Mouse (Mus musculus): Measurements from ENCODE around the gene Ptms. TPM values are rescaled to one million over a fixed set of nuclear protein-coding genes. Genes with fewer than 3 reads are reported as not detected.
A peak's percentile ranks its signal among the peaks of the same experiment; 100 is the strongest.

Ptms gene
- polyA plus RNA-seq, 1 experiment from 2014 or later, result 47.6 TPM

DNA sequence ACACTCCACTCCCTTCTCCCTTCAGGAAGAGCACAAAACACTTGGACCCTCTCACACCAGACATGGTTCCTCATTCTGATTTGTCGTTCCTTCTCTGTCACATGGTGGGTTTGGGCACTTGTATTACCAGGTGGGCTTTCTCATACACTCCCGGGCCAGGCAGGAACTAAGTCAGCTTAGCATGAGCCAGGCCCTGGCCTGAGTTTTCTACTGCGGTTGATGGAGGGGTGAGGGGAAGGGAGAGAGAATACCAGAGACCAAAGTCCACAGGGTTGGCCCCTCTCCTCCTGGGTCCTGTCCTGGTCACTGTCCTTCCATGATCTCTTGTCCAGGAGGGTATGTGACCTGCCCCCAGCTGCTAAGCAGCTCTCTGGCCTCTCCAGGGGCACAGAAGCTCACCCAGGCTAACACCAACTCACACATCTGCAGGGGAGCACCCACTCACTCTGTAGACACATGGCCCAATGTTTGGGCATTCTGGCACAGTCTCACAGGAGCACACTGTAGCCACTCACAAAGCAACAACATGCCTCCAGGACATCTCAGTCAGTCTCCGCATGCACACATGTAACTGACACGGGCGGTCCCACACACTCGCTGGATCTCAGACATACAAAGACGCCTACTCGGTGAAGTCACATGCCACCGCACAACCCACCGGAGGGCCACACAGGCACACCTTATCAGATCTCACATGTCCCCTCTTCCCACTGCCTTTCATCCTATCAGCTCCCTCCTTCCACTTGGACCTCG lies 3.8 kb downstream of the Ptms start:
- Histone ChIP-seq H3K9ac (peak overlapping the region; percentile 81), H3K36me3 (peaks cover 12% of the 10 kb centered on the region), H3K4me2 (peak overlapping the region; percentile 93), H3K4me1 (replicated peaks) (peaks cover 72% of the 10 kb centered on the region), H3K4me3 (replicated peaks) (peak overlapping the region; percentile 72), H3K9me3 (replicated peaks) (no peaks in the 10 kb centered on the region), H3K27me3 (peaks cover 96% of the 10 kb centered on the region), H3K27ac (peak overlapping the region; percentile 29)
- no peak for ATAC-seq (ENCODE audit: low read depth)
- WGBS (ENCODE audit: insufficient replicate concordance), result 17% methylated on average over 12 of the region's 12 CpGs
- DNase-seq, result no peak

DNA sequence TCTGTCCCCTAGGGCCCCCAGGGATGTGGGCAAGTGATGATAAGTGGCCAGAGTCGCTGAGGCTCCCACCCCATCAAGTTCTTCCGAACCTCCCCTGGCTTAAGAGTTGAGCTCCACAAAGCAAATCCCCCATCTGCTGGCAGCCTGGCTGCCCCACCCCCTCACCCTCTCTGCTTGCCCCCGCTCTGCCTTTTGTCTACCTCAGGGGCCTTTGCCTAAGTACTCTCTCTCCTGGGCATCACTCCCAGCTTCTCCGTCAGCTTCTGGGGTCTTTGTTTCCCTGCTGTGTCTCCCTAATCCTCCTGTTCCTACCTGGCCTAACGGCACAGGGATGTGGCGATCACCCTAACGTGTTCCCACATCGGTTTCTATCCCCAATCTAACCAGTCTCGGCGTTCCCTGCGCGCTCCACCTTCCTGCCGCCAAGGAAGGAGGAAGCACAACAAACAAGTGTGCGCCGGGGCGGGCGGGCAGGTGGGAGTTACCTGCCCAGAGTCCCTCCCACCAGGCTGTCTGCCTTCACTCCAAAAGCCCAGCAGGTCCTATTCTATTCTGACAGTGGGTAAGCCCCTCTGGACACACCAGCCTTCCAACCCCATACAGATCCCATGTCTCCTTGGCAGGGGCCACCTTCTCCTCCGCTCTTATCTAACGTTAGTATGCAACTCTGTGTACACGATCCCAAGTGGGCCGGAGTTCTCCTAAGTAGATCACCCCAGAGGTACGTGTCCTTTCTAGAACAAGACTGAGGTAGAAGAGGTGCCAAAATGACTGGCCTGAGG lies 4.6 kb downstream of the Ptms start:
- Histone ChIP-seq H3K9ac (0 out of 2 replicates have a peak overlapping the region, but pooled peaks have one; percentile 81), H3K27ac (no peak overlapping the region), H3K36me3 (peaks cover 12% of the 10 kb centered on the region), H3K27me3 (peaks cover 96% of the 10 kb centered on the region), H3K4me3 (replicated peaks) (peak overlapping the region; percentile 72), H3K4me2 (peak overlapping the region; percentile 93), H3K4me1 (replicated peaks) (peaks cover 64% of the 10 kb centered on the region), H3K9me3 (replicated peaks) (no peaks in the 10 kb centered on the region)
- WGBS (ENCODE audit: insufficient replicate concordance), result 35% methylated on average over 21 of the region's 22 CpGs
- ATAC-seq (ENCODE audit: low read depth), result no peak
- DNase-seq, result no peak

DNA sequence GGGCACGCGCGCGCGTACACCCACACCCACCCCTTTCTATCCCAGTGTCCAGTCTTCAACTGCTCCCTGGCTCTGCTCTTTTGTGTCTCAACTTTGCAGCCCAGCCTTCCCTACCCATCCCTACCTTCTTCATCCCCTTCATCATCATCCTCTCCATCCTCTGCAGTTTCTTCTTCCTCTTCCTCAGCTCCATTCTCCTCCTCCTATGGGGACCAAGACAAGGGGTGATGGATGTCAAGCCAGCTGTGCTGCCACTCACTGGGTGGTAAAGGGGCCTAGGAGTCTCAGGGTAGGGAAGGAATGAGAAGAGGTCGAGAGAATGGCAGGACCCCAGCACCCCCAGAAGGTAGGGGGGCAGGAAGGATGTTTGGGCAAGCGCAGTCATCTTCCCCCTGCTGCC lies 5.4 kb downstream of the Ptms start:
- H3K36me3 ChIP-seq, result peaks cover 12% of the 10 kb centered on the region
- H3K4me2 ChIP-seq, result no peak overlapping the region
- H3K4me1 ChIP-seq (replicated peaks), result peaks cover 62% of the 10 kb centered on the region
- H3K27ac ChIP-seq, result no peak overlapping the region
- H3K4me3 ChIP-seq (replicated peaks), result no peak overlapping the region
- 69% methylated on average over 7 of the region's 7 CpGs for WGBS (ENCODE audit: insufficient replicate concordance)
- H3K27me3 ChIP-seq, result peaks cover 96% of the 10 kb centered on the region
- no peak overlapping the region for H3K9ac ChIP-seq
- ATAC-seq (ENCODE audit: low read depth) (no peak), DNase-seq (no peak)
- H3K9me3 ChIP-seq (replicated peaks), result no peaks in the 10 kb centered on the region

DNA sequence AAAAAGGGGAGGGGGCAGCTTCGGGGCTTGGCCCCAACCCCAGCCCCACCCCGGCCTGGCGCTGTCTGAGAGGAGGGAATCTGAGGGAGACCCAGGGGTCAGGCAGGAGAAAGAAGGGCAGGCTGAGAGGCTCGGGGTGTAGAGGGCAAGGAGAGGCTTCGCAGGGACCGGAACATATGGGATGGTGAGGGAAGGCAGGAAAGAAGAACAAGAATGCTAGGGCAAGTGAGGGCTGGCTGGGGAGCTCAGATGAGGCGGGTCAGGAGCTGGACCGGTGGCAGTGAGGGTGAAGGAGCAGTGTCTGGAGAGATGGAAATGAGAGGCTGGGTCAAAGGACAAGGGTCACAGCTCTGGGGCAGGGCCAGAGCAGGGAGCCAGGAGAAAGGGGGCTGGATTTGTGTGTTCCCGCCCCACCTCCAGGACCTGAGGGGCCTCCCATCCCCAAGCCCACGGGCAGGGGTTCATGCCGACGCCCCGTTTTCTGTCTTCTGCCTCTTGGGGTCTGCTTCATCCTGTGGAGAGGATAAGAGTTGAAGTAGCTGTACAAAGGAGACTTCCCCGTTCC lies 6.1 kb downstream of the Ptms start:
- H3K27me3 ChIP-seq, result peaks cover 96% of the 10 kb centered on the region
- WGBS (ENCODE audit: insufficient replicate concordance), result 69% methylated on average over 14 of the region's 14 CpGs
- no peak overlapping the region for H3K4me2 ChIP-seq
- H3K4me1 ChIP-seq (replicated peaks), result peaks cover 56% of the 10 kb centered on the region
- no peak overlapping the region for H3K4me3 ChIP-seq (replicated peaks)
- ATAC-seq (ENCODE audit: low read depth) (no peak), DNase-seq (no peak)
- H3K9ac ChIP-seq, result no peak overlapping the region; the same call in 1 of the 2 replicates
- H3K9me3 ChIP-seq (replicated peaks), result no peaks in the 10 kb centered on the region
- peaks cover 12% of the 10 kb centered on the region for H3K36me3 ChIP-seq
- H3K27ac ChIP-seq, result no peak overlapping the region

DNA sequence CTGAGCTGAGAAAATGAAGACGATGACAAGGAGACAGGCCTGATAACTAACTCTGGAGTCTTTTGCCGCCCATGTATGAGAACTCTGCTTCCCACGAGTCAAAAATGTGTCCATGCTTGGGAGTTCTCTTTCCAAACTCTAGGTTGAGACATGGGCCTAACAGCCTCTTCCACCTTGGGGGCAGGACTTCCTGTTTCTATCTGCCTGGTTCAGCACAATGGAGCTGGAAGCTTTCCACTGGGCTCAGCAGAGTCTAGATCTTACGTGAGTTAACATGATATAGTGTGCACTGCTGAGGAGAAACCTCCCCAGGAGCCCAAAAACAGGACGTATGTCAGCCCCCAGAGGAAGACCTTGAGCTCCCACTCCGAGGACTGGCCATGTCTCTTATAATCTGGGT lies 6.7 kb downstream of the Ptms start:
- H3K36me3 ChIP-seq, result peaks cover 12% of the 10 kb centered on the region
- ATAC-seq (ENCODE audit: low read depth) (no peak), DNase-seq (no peak)
- peaks cover 94% of the 10 kb centered on the region for H3K27me3 ChIP-seq
- H3K9me3 ChIP-seq (replicated peaks), result no peaks in the 10 kb centered on the region
- H3K4me3 ChIP-seq (replicated peaks), result no peak overlapping the region
- no peak overlapping the region for H3K9ac ChIP-seq
- WGBS (ENCODE audit: insufficient replicate concordance), result 29% methylated on average over 6 of the region's 6 CpGs
- peaks cover 51% of the 10 kb centered on the region for H3K4me1 ChIP-seq (replicated peaks)
- H3K27ac ChIP-seq, result no peak overlapping the region
- no peak overlapping the region for H3K4me2 ChIP-seq

DNA sequence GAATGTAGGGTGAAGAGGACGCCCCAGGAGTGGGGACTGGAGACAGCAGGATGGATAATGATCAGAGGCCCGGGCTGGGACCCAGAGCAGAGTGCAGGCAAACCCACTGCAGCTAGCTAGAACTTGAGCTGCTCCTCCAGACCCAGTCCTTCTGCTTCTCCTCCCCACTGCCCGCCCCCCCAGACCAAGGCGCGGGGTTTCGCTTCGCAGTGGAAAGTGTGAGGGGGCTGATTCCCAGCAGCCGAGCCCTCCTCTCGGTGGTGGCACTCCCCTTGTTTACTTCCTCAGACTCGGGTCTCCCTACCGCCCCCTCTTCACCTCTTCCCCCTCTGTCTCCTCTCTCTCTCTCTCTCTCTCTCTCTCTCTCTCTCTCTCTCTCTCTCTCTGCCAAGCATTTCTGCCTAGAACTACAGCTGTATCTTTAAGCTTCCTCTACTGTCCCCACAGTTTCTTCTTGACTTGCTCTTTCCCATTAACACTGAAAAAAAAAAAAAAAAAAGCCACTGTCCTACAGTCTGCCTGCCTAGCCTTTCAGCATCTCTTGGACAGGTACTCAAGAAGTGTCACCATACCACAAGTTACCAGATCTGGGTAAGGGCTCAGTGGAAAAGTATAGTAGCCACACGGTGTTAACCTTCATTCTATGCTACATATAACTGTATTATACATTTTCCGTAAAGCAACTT lies 8.2 kb downstream of the Ptms start, which contains the start of gene Lag3:
TSS of gene Lag3 (minus strand) at position 173 of the 686 bp plus-strand sequence.
- H3K9me3 ChIP-seq (replicated peaks), result no peaks in the 10 kb centered on the region
- H3K4me3 ChIP-seq (replicated peaks), result no peak within 1 kb of the TSS
- DNase-seq (no peak), ATAC-seq (ENCODE audit: low read depth) (no peak)
- no peak within 1 kb of the TSS for H3K9ac ChIP-seq
- peaks cover 91% of the 10 kb centered on the region for H3K27me3 ChIP-seq
- no peak within 1 kb of the TSS for H3K4me2 ChIP-seq
- 21% methylated on average over 13 of the region's 13 CpGs for WGBS (ENCODE audit: insufficient replicate concordance)
- H3K36me3 ChIP-seq, result peaks cover 12% of the 10 kb centered on the region
- peaks cover 37% of the 10 kb centered on the region for H3K4me1 ChIP-seq (replicated peaks)
- no peak within 1 kb of the TSS for H3K27ac ChIP-seq

DNA sequence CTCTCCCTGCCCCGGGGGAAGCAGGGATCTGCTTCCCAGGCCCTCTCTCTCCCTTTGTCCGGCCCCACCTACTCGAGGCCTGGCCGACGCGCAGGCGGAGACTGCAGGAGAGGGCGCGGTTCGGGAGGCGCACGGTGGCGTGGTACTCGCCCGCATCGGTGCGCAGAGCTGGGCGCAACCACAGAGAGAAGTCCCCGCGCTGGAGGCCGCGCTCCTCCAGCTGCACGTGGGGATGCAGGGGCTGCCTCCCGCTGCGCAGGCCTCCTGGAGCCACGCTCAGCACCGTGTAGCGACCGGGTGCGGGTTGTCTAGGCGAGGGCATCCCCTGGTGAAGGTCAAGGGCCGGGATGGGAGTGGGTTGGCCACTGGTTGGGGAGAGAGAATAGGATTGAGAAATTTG lies 9.9 kb downstream of the Ptms start:
- H3K4me2 ChIP-seq, result peak overlapping the region; percentile 35; the same call in 1 of the 2 replicates
- no peak for DNase-seq

DNA sequence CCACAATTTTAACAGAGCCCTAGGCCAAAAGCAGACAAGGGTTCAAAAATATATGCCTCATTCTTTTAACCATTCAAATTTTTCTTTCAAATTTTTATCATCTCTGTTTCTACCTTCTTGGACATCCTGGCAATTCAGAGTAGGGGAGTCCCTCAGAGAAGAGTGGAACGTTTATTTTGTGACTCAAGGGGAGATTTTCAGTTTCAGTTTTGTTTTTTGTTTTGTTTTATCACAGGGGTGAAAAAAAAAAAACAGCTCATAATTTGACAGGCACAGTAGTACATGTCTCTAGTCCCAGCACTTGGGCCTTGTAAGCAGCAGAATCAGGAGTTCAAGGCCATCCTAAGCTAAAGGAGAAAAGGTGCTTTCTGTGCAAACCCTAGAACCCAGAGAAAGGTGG lies 12.1 kb downstream of the Ptms start:
- Histone ChIP-seq H3K4me1 (replicated peaks) (peaks cover 17% of the 10 kb centered on the region), H3K9me3 (replicated peaks) (no peaks in the 10 kb centered on the region), H3K27ac (no peak overlapping the region), H3K36me3 (no peaks in the 10 kb centered on the region), H3K27me3 (peaks cover 56% of the 10 kb centered on the region), H3K4me2 (no peak overlapping the region), H3K9ac (no peak overlapping the region), H3K4me3 (replicated peaks) (no peak overlapping the region)
- 42% methylated on average over 1 of the region's 1 CpGs for WGBS (ENCODE audit: insufficient replicate concordance)
- DNase-seq, result no peak
- no peak for ATAC-seq (ENCODE audit: low read depth)

More for the DNA sequence above, 9.9 kb downstream of the Ptms start:
- Histone ChIP-seq H3K4me3 (replicated peaks) (no peak overlapping the region), H3K9me3 (replicated peaks) (no peaks in the 10 kb centered on the region), H3K9ac (no peak overlapping the region), H3K27me3 (peaks cover 75% of the 10 kb centered on the region), H3K36me3 (peaks cover 12% of the 10 kb centered on the region), H3K4me1 (replicated peaks) (peaks cover 27% of the 10 kb centered on the region), H3K27ac (no peak overlapping the region)
- WGBS (ENCODE audit: insufficient replicate concordance), result 4% methylated on average over 32 of the region's 32 CpGs
- ATAC-seq (ENCODE audit: low read depth), result no peak

DNA sequence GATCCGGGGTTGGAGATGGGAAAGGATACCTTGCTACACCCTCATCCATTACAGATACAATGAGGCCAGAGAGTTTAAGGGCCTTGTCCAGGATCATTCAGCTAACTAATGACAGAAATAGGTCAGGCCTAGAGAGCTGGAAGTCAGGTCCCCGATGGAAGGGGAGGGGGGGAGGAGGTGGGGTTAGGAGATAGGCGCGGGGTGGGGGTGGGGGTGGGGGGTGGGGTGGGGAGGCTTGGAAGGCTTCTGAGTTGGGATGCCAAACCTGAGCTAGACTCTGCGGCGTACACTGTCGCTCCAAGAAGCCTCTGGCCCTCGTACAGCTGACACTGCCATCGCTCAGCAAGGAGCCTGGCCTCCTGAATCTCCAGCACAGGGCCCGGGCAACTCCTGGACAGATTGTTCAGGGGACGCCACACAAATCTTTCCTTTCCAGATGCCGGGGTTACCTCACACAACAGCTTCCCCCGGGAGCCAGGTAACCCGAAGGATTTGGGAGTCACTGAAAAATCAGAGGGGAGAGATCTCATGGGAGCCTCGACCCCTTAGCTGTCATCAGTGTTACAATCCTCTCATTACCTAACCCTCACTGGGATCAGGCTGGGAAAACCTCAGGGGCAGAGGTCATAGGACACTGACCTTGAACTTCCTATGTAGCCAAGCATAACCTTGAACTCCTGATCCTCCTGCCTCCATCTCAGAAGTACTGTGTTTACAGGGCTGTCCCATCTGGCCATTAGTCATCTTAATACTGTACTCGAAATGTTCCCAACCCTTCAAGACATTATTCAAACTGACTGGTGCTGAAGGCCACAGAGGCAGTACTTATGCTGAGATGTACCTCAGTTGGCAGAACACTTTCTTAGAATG lies 14.7 kb downstream of the Ptms start:
- WGBS (ENCODE audit: insufficient replicate concordance), result 57% methylated on average over 16 of the region's 16 CpGs
- no peak for DNase-seq
- H3K4me2 ChIP-seq, result peak overlapping the region; percentile 91
- H3K9me3 ChIP-seq (replicated peaks), result no peaks in the 10 kb centered on the region
- H3K36me3 ChIP-seq, result no peaks in the 10 kb centered on the region
- ATAC-seq (ENCODE audit: low read depth), result no peak
- H3K27ac ChIP-seq, result no peak overlapping the region
- H3K4me1 ChIP-seq (replicated peaks), result peaks cover 17% of the 10 kb centered on the region
- no peak overlapping the region for H3K4me3 ChIP-seq (replicated peaks)
- peaks cover 31% of the 10 kb centered on the region for H3K27me3 ChIP-seq
- no peak overlapping the region for H3K9ac ChIP-seq

DNA sequence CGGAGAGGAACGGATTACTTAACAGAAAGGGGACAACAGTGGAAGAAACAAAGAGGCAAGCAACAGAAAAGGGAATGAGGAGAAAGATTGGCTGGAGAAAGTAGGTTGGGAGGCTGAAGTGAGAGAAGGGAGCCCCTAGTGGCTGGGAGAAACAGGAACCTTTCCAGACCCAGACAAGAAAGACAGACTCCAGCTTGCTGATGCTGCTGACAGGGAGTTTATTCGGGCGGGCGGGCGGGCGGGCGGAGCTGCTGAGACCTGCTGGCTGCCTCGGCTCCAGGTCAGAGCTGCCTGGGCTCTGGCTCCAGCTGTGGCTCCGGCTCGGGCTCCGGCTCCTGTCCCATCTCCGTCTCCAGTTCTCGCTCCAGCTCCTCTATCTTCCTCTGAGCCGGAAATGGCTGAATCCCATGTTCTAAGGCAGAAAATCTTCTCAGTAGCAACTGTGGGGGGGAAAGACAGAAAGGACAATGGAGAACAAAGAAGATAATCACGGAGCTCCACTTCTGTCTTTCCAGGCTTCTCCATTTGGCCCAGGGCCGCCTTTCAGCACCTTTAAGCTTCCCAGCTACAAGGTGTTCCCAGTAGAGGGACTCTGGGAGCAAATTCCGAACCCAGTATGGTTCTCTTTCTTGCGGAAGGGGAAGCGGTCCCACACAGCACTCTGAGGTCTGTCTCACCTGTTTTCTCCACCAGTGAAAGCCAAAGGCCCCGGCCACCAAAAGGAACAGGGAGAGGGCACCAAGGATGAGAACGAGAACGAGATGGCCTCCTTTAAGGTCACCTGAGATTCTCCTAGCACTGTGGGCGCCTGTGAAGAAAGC lies 15.5 kb downstream of the Ptms start:
- DNase-seq (peak; percentile 50), ATAC-seq (ENCODE audit: low read depth) (peak; percentile 56)
- 20% methylated on average over 24 of the region's 24 CpGs for WGBS (ENCODE audit: insufficient replicate concordance)
- Histone ChIP-seq H3K27me3 (peaks cover 22% of the 10 kb centered on the region), H3K36me3 (no peaks in the 10 kb centered on the region), H3K4me3 (replicated peaks) (peak overlapping the region; percentile 68), H3K27ac (peak overlapping the region; percentile 85), H3K4me2 (peak overlapping the region; percentile 91), H3K9ac (peak overlapping the region; percentile 72), H3K9me3 (replicated peaks) (no peaks in the 10 kb centered on the region), H3K4me1 (replicated peaks) (peaks cover 13% of the 10 kb centered on the region)

Data from liver, embryonic 13.5 days (tissue).